Mouse (Mus musculus): Measurements from ENCODE around the gene Ndufa3.
"Not testable (repeated sequence)": the region's sequence is repeated elsewhere in the genome, so short reads cannot be mapped to it uniquely, and the experiment has no call there.

DNA sequence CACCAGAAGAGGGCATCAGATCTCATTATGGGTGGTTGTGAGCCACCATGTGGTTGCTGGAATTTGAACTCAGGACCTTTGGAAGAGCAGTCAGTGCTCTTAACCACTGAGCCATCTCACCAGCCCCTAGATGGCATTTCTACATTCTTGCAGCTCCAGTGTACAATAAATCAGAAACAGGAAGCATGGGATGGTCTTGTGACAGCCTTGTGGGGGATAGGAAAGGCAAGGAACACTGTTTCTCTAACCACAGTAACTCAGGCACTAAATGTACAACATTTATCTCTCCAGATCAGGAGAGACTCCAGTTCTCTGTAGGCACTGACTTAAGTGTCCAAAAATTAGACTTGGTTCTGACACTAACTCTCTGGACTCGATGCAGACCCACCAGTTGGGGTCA lies 19.4 kb upstream of the Ndufa3 start:
- not testable (repeated sequence) for TF ChIP-seq ZKSCAN1 (IDR thresholded peaks at IDR 0.05; ENCODE audit: low read depth, low read length); CTCF (IDR thresholded peaks at IDR 0.05 in 2 of 3, conservative IDR thresholded peaks at IDR 0.05 in 1 of 3; ENCODE audit: control insufficient read depth in 1 of 3, insufficient read depth in 1 of 3, low read depth in 2 of 3, low read length in 3 of 3, poor library complexity in 1 of 3, severe bottlenecking in 1 of 3); POLR2AphosphoS2 (IDR thresholded peaks at IDR 0.05; ENCODE audit: low read length); NRF1 (IDR thresholded peaks at IDR 0.05; ENCODE audit: insufficient read depth, low read depth, low read length, poor library complexity, severe bottlenecking); EP300 (IDR thresholded peaks at IDR 0.05; ENCODE audit: low read depth in 1 of 2, low read length in 2 of 2); GABPA (IDR thresholded peaks at IDR 0.05; ENCODE audit: low read depth, low read length); POLR2A (IDR thresholded peaks at IDR 0.05; ENCODE audit: control insufficient read depth in 1 of 2, insufficient read depth in 1 of 2, low read depth in 1 of 2, low read length in 2 of 2, poor library complexity in 1 of 2); TAL1 (IDR thresholded peaks at IDR 0.05; ENCODE audit: low read length); ZNF384 (IDR thresholded peaks at IDR 0.05; ENCODE audit: low read depth, low read length)
